Mouse (Mus musculus): ENCODE measurements around the gene Sf3a2.

The Sf3a2 gene

GRCm38 (mm10) chr10:80775731-80776130 lies 22.3 kb upstream of the Sf3a2 start:
- DNase-seq (ENCODE audit: low read depth, low spot score): no peak

- no peak for DNase-seq (ENCODE audit: low read depth, low spot score)
Measured at GRCm38 (mm10) chr10:80776358-80776869, 21.6 kb upstream of the Sf3a2 start.

DNA sequence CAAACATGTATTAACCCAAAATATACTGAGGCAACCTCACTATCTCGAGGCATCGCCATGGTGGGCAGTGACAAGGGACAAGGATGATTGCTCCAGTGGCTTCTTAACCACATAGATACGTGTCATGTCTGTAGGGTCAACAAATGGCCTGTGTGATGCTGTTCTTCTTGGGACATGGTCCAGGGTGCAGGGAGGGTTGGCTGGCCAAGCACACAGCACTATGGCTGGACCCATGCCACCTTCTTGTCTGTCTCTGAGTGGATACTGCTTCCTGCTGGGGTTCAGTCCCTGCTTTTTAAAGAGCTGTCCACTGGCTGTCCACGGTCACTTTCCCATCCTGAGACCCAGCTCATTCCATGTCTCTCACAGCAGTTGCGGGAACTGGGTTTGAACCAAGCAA lies 20.9 kb upstream of the Sf3a2 start:
- no peak for DNase-seq (ENCODE audit: low read depth, low spot score)

DNA sequence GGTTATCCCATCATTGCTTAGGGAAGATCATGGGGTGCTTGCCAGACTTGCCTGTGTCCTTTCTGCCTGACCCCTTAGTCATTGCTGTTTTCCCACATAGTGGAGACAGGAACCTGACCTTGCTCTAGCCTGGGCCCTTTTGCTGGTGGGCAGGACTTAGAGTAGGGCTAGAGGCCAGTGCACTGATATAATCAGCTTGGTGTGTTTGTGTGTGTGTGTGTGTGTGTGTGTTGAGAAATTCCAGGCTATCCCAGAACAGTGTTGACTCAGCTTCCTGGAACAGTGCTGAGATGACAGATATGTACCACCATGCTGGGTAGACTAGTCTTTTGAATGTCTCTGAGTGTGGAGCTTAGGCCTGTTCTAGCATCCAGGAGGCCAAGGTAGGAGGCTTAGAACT lies 18.4 kb upstream of the Sf3a2 start:
- DNase-seq (ENCODE audit: low read depth, low spot score): no peak

DNA sequence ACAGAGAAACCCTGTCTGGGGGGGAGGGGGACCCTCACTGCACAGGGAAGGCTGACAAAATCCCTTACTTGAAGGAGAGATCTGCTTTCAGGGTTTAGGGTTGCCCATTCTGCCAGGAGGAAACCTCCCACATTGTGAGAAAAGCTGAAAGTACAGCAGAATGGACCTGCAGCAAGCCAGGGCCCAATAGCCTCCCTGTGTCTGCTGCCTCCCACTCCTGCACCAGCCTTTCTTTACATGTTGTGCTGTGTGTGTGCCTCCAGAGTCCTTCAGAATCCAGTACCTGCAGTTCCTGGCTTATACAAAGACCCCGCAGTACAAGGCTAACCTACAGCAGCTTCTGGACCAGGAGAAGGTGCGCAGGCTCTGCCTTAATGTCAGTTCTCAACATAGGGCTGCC lies 13.7 kb upstream of the Sf3a2 start:
- DNase-seq (ENCODE audit: low read depth, low spot score): no peak

GRCm38 (mm10) chr10:80784871-80785270 lies 13.1 kb upstream of the Sf3a2 start:
- DNase-seq (ENCODE audit: low read depth, low spot score): no peak

- no peak for DNase-seq (ENCODE audit: low read depth, low spot score)
Measured at GRCm38 (mm10) chr10:80785963-80786362, 12.0 kb upstream of the Sf3a2 start.

DNA sequence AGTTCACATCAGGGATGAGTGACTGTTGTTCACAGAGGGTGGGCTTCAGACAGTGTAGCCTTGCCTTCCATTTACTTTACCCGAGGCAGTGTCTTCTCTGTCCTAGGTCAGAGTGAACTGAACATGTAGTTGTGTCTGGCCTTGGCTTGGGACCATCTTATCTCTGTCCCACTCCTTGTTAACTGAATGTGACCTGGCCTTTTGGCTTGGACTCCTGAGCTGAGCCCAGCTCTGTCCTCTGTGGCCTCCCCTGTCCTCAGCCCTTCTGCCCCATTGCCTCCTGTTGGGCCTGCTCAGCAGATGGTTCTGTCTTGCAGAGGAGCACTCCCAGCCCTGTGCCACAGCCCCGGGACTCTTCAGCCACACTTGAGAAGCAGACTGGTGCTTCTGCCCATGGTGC lies 10.5 kb upstream of the Sf3a2 start:
- DNase-seq (ENCODE audit: low read depth, low spot score): no peak

DNA sequence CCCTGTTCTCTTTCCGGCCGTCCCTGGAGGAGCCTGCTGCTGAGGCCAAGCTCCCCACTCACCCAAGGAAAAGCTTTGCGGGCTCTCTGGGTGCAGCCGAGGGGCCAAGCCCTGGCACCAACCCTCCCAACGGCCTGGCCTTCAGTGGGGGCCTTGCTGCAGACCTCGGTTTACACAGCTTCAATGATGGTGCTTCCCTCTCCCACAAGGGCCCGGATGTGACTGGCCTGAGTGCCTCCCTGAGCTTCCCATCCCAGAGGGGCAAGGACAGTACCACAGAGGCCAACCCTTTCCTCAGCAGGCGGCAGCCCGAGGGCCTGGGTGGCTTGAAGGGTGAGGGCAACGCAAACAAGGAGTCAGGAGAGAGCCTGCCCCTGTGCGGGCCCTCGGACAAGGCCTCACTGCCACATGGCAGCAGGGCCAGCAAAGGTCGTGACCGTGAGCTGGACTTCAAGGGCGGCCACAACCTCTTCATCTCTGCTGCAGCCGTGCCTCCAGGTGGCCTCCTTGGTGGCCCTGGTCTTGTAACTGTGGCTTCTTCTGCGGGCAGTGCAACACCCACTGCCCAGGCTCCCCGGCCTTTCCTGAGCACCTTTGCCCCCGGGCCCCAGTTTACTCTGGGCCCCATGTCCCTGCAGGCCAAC lies 7.1 kb upstream of the Sf3a2 start:
- no peak for DNase-seq (ENCODE audit: low read depth, low spot score)

- no peak for DNase-seq (ENCODE audit: low read depth, low spot score)
Measured at GRCm38 (mm10) chr10:80791476-80792174, 6.4 kb upstream of the Sf3a2 start.

DNA sequence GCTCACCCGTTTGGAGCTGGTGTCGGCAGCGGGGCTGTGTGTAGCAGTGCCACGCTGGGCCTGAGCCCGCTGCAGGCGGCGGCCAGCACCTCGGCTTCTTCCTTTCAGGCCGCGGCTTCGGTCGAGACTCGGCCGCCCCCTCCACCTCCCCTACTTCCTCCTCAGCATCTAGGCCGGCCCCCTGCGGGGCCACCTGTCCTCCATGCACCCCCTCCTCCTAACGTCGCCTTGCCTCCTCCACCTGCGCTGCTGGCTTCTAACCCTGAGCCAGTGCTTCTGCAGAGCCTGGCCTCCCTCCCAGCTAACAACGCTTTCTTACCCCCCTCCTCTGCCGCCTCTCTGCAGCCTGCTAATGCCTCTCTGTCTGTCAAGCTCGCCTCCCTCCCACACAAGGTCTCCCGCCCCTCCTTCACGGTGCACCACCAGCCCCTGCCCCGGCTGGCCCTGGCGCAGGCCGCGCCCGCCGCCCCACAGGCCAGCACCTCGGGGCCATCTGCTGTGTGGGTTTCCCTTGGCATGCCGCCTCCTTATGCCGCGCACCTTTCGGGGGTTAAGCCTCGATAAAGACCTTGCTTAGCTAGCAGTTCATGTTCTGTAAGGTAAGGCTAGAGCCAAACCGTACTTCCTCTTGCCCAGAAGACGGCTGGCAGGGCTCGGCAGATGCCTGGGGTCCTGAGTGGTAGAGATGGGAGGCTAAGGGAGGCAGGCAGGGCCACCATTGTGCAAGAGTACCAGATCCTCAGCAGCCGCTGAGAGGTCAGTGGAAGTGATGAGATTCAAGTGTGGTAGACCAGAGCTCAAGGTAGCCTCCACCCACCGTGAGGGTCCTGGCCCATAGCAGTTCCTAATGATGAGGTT lies 5.6 kb upstream of the Sf3a2 start:
- no peak for DNase-seq (ENCODE audit: low read depth, low spot score)

- no peak for DNase-seq (ENCODE audit: low read depth, low spot score)
Measured at GRCm38 (mm10) chr10:80793033-80793784, 4.8 kb upstream of the Sf3a2 start.

GRCm38 (mm10) chr10:80793803-80794202 lies 4.2 kb upstream of the Sf3a2 start:
- DNase-seq (ENCODE audit: low read depth, low spot score): no peak

- DNase-seq (ENCODE audit: low read depth, low spot score): no peak
Measured at GRCm38 (mm10) chr10:80794750-80795149, 3.2 kb upstream of the Sf3a2 start.

- no peak for DNase-seq (ENCODE audit: low read depth, low spot score)
Measured at GRCm38 (mm10) chr10:80796307-80796848, 1.6 kb upstream of the Sf3a2 start.

- peak; percentile 26 for DNase-seq (ENCODE audit: low read depth, low spot score)
Measured at GRCm38 (mm10) chr10:80797186-80798149, 530 bp upstream of the Sf3a2 start.

DNA sequence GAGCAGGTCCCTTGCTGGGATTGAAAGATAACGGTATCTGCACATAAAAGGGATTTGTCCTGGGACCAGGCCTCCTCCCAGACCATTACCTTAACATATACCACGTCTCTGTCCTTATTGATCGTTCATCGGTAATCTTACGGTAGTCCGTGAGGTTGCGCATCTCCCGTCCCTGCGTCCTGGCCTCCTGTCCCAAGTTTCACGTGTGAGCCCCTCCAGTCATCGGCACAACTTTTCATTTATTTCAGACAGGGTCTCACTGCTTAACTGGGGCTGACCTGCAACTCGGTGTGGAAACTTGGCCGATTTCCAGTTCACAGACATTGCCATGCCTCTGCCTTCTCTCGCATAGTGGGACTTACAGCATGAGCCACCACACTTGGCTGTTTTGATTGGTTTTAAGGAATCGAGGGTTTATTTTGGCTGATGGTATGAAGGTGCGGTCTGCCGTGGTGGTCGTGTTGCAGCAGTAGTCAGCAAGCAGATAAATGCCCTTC lies 1.1 kb downstream of the Sf3a2 start:
- DNase-seq (ENCODE audit: low read depth, low spot score): no peak

- no peak for DNase-seq (ENCODE audit: low read depth, low spot score)
Measured at GRCm38 (mm10) chr10:80802204-80802912, 4.4 kb downstream of the Sf3a2 start.

DNA sequence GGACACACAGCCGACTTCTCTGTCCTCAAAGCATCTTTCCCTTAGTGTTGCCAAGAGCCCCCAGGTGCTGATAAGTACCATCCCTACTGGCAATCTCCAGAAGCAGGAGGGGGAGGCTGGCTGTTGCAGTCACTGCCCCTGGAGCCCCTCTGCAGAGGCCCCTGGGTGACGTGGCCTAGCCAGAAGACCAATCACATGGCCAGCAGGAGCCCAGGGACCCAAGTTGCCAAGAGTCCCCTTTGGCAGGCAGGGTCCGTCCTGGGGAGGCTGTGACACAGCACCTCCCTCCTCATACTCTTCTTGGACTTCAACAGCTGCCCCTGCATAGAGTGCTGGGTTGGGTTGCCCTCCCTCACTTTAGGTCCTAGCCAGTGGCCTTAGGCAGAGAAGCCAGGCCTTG lies 5.0 kb downstream of the Sf3a2 start:
- DNase-seq (ENCODE audit: low read depth, low spot score): no peak
